Mouse (Mus musculus) kidney, embryonic 14.5 days (tissue): ENCODE data around the gene Ybey. TPM values are rescaled to one million over a fixed set of nuclear protein-coding genes. Genes with fewer than 3 reads are reported as not detected.

ENCODE experiments used
- ATAC-seq: fragments of 200-750 bp; cut with Nextera tagmentation; 2 replicates; pipeline ENCODE4 v1.8.0; 2017; ENCODE audit warnings: moderate number of reproducible peaks, mild to moderate bottlenecking, moderate TSS enrichment, moderate library complexity; ENCODE audit not compliant: low FRiP score, low TSS enrichment
- H3K27ac ChIP-seq: fragments of 300-500 bp; sonication (generic); 2 replicates; pipeline ENCODE4 v1.5.1; 2014; ENCODE audit warnings: low read depth, mild to moderate bottlenecking, low read length, moderate library complexity, mixed read lengths
- H3K27me3 ChIP-seq: fragments of 300-500 bp; sonication (generic); 2 replicates; pipeline ENCODE4 v1.6.1; 2014; ENCODE audit warnings: mild to moderate bottlenecking, low read length; ENCODE audit not compliant: control insufficient read depth, insufficient read depth
- H3K36me3 ChIP-seq: fragments of 300-500 bp; sonication (generic); 2 replicates; pipeline ENCODE4 v1.6.1; 2014; ENCODE audit warnings: low read length, mixed read lengths; ENCODE audit not compliant: control insufficient read depth, insufficient read depth
- H3K4me1 ChIP-seq: fragments of 300-500 bp; sonication (generic); 2 replicates; pipeline ENCODE4 v1.6.1; 2014; ENCODE audit warnings: low read length, mixed read lengths; ENCODE audit not compliant: control insufficient read depth, insufficient read depth
- H3K4me2 ChIP-seq: fragments of 300-500 bp; sonication (generic); replicated peaks from 2 replicates; pipeline ENCODE4 v1.6.1; 2014; ENCODE audit warnings: low read depth, mild to moderate bottlenecking, low read length
- H3K4me3 ChIP-seq: fragments of 300-500 bp; sonication (generic); 2 replicates; pipeline ENCODE4 v1.5.1; 2014; ENCODE audit warnings: mild to moderate bottlenecking, low read length
- H3K9ac ChIP-seq: fragments of 300-500 bp; sonication (generic); 2 replicates; pipeline ENCODE4 v1.6.1; 2014; ENCODE audit warnings: low read depth, mild to moderate bottlenecking, low read length, moderate library complexity
- H3K9me3 ChIP-seq: fragments of 300-500 bp; sonication (generic); 2 replicates; pipeline ENCODE4 v1.6.1; 2016; ENCODE audit warnings: low read length; ENCODE audit not compliant: control insufficient read depth
- WGBS: fragments of 180-500 bp; shearing (Covaris S2); extraction: QIAGEN DNeasy Blood & Tissue Kit; methylation state at CpG from one replicate; pipeline ENCODE4 v1.1.7; 2014; 5-methylcytosine and 5-hydroxymethylcytosine counted together
- polyA plus RNA-seq: library from polyadenylated mRNA; unstranded; fragments of >200 nt; fragmentation: Nextera tagmentation; extraction: Ambion mirVana; gene quantifications from 2 replicates; pipeline ENCODE4 v1.2.1, GENCODE M21; 2014

Ybey gene
- polyA plus RNA-seq: 5.3 and 6.0 TPM in 2 replicates

GRCm38 (mm10) chr10:76468203-76469162 lies at the start of gene Ybey, which contains the start of gene Mcm3ap:
Ybey (minus strand) TSS chr10:76469114.
Mcm3ap (plus strand) TSS chr10:76468927.
- peak within 1 kb of the TSS; percentile 90 for H3K9ac ChIP-seq
- WGBS: 2% methylated on average over 55 of the region's 55 CpGs
- H3K4me3 ChIP-seq: peak within 1 kb of the TSS; percentile 88
- ATAC-seq: peak; percentile 96
- peak within 1 kb of the TSS; percentile 56 for H3K27ac ChIP-seq
- no peaks in the 10 kb centered on the region for H3K9me3 ChIP-seq
- peaks cover 3% of the 10 kb centered on the region; the same call in 1 of the 2 replicates for H3K4me1 ChIP-seq
- no peaks in the 10 kb centered on the region for H3K27me3 ChIP-seq
- peak within 1 kb of the TSS; percentile 54 for H3K4me2 ChIP-seq
- peaks cover 24% of the 10 kb centered on the region for H3K36me3 ChIP-seq

- no peaks in the 10 kb centered on the region for H3K4me1 ChIP-seq
- no peaks in the 10 kb centered on the region for H3K27me3 ChIP-seq
- H3K9me3 ChIP-seq: peaks cover under 1% of the 10 kb centered on the region; the same call in 1 of the 2 replicates
- WGBS: 45% methylated on average over 5 of the region's 5 CpGs
- peak; percentile 90 for ATAC-seq
- H3K27ac ChIP-seq: no peak overlapping the region
- peaks cover 48% of the 10 kb centered on the region for H3K36me3 ChIP-seq
- H3K4me3 ChIP-seq: no peak overlapping the region
- H3K9ac ChIP-seq: no peak overlapping the region
- no peak overlapping the region for H3K4me2 ChIP-seq
Observed at GRCm38 (mm10) chr10:76512965-76513583, 44.2 kb upstream of the Ybey start.

- Histone ChIP-seq H3K36me3 (peaks cover 81% of the 10 kb centered on the region), H3K9ac (no peak overlapping the region), H3K4me2 (no peak overlapping the region), H3K4me3 (no peak overlapping the region), H3K9me3 (no peaks in the 10 kb centered on the region), H3K27ac (no peak overlapping the region), H3K4me1 (no peaks in the 10 kb centered on the region), H3K27me3 (no peaks in the 10 kb centered on the region)
- ATAC-seq: no peak
- 90% methylated on average over 7 of the region's 7 CpGs for WGBS
Observed at GRCm38 (mm10) chr10:76505865-76506264, 37.0 kb upstream of the Ybey start.

GRCm38 (mm10) chr10:76504271-76504943 lies 35.5 kb upstream of the Ybey start:
- H3K4me2 ChIP-seq: no peak overlapping the region
- 81% methylated on average over 11 of the region's 11 CpGs for WGBS
- ATAC-seq: no peak
- H3K4me1 ChIP-seq: no peaks in the 10 kb centered on the region
- no peak overlapping the region for H3K4me3 ChIP-seq
- no peak overlapping the region for H3K9ac ChIP-seq
- H3K36me3 ChIP-seq: peaks cover 88% of the 10 kb centered on the region
- no peak overlapping the region for H3K27ac ChIP-seq
- H3K9me3 ChIP-seq: no peaks in the 10 kb centered on the region
- no peaks in the 10 kb centered on the region for H3K27me3 ChIP-seq

- no peaks in the 10 kb centered on the region for H3K27me3 ChIP-seq
- no peak for ATAC-seq
- no peak overlapping the region for H3K27ac ChIP-seq
- H3K4me3 ChIP-seq: no peak overlapping the region
- H3K36me3 ChIP-seq: peaks cover 87% of the 10 kb centered on the region
- no peak overlapping the region for H3K9ac ChIP-seq
- no peak overlapping the region for H3K4me2 ChIP-seq
- H3K9me3 ChIP-seq: no peaks in the 10 kb centered on the region
- no peaks in the 10 kb centered on the region for H3K4me1 ChIP-seq
- WGBS: 93% methylated on average over 4 of the region's 4 CpGs
Observed at GRCm38 (mm10) chr10:76497522-76497921, 28.6 kb upstream of the Ybey start.

- no peaks in the 10 kb centered on the region for H3K4me1 ChIP-seq
- H3K9me3 ChIP-seq: no peaks in the 10 kb centered on the region
- no peak for ATAC-seq
- no peak overlapping the region for H3K27ac ChIP-seq
- H3K9ac ChIP-seq: no peak overlapping the region
- no peak overlapping the region for H3K4me3 ChIP-seq
- H3K27me3 ChIP-seq: no peaks in the 10 kb centered on the region
- peaks cover 83% of the 10 kb centered on the region for H3K36me3 ChIP-seq
- H3K4me2 ChIP-seq: no peak overlapping the region
- WGBS: 90% methylated on average over 7 of the region's 7 CpGs
Observed at GRCm38 (mm10) chr10:76496366-76496765, 27.5 kb upstream of the Ybey start.

- no peak overlapping the region for H3K27ac ChIP-seq
- H3K9me3 ChIP-seq: no peaks in the 10 kb centered on the region
- no peak for ATAC-seq
- WGBS: 87% methylated on average over 6 of the region's 6 CpGs
- no peak overlapping the region for H3K4me3 ChIP-seq
- no peak overlapping the region for H3K9ac ChIP-seq
- H3K36me3 ChIP-seq: peaks cover 84% of the 10 kb centered on the region
- H3K4me1 ChIP-seq: no peaks in the 10 kb centered on the region
- no peak overlapping the region for H3K4me2 ChIP-seq
- H3K27me3 ChIP-seq: no peaks in the 10 kb centered on the region
Observed at GRCm38 (mm10) chr10:76495501-76495900, 26.6 kb upstream of the Ybey start.

- ATAC-seq: no peak
- H3K27ac ChIP-seq: no peak overlapping the region
- 89% methylated on average over 1 of the region's 1 CpGs for WGBS
- no peak overlapping the region for H3K4me3 ChIP-seq
- peaks cover 84% of the 10 kb centered on the region for H3K36me3 ChIP-seq
- no peak overlapping the region for H3K4me2 ChIP-seq
- no peak overlapping the region for H3K9ac ChIP-seq
- no peaks in the 10 kb centered on the region for H3K4me1 ChIP-seq
- no peaks in the 10 kb centered on the region for H3K9me3 ChIP-seq
- H3K27me3 ChIP-seq: no peaks in the 10 kb centered on the region
Observed at GRCm38 (mm10) chr10:76493527-76493926, 24.6 kb upstream of the Ybey start.
